ENCODE assay signal across 25 mouse cellular contexts in the genomic region with DNA sequence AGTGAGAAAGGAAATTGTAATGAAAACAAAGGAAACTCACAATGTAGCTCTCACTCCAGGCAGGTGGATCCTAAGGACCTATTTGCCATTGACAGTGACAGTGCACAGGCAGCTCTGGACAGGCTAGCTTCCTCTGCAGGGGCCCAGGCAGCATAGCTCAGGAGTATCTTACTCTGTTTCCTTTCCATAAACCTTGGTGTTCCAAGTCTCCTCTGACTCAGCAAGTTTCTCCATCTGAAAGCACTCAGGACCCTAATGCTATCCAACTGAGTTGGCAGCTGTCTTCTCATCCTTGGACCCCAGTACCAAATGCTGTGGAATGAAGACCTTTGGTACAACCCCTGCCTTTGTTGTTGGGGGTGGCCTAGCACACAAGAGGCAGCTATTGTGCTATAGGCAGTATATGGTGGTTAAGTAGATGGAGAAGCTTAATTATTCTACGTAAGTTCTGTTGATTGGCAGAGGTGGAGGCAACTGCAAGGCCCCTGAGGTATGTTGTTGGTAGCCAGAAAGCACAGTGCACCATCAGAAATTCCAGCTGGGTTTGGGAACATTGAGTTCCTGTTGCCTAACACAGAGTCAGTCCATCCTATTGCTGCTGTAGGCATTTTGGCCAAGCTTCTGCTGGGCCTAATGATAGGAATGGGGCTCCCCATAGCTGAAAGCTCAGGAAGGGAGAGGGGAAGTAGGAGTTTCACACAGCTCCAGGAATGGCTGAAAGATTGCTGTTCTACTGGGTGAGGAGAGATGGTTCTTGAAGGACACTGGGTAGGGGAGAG. TPM values are rescaled to one million over a fixed set of nuclear protein-coding genes. Genes with fewer than 3 reads are reported as not detected.
DNase-seq lines count a peak whose midpoint lies in the region; ATAC-seq and TF ChIP-seq lines count a peak whose summit lies in the region.
"Had no signal": no experiment of that assay in that cellular context is flagged by ENCODE, and none has a peak within 500 bp of the region (broad histone marks: within the 10 kb centered on the region; RNA-seq: fewer than 3 reads in every experiment).

No protein-coding gene starts in this region.

- no peak for TF ChIP-seq CTCF in lung, postnatal 0 days (IDR thresholded peaks at IDR 0.05)
- no peak for TF ChIP-seq CTCF in small intestine, adult 2 months (IDR thresholded peaks at IDR 0.05; ENCODE audit: extremely low read depth, insufficient read length, insufficient replicate concordance, low read depth, low read length)

- no peaks in the 10 kb centered on the region for H3K4me1 ChIP-seq in lung, postnatal 0 days (ENCODE audit: insufficient read depth, low read depth, low read length)
- peaks cover 19% of the 10 kb centered on the region for H3K4me1 ChIP-seq in small intestine, adult 2 months (ENCODE audit: control insufficient read depth, insufficient read depth, insufficient read length, low read length)
- H3K4me1 ChIP-seq: lung, embryonic 15.5 days had no signal

- H3K36me3 ChIP-seq in lung, postnatal 0 days (ENCODE audit: insufficient read depth, low read length), result no peaks in the 10 kb centered on the region
- peaks cover 3% of the 10 kb centered on the region; the same call in 1 of the 2 replicates for H3K36me3 ChIP-seq in small intestine, adult 2 months (ENCODE audit: control insufficient read depth, insufficient read depth, low read length)

- TF ChIP-seq POLR2A in small intestine, adult 2 months (IDR thresholded peaks at IDR 0.05; ENCODE audit: low read depth, low read length), result no peak

- H3K9me3 ChIP-seq in lung, postnatal 0 days (ENCODE audit: low read length), result no peaks in the 10 kb centered on the region
- H3K9me3 ChIP-seq: hindbrain, embryonic 10.5 days; limb, embryonic 13.5 days; lung, embryonic 15.5 days; neural tube, embryonic 12.5 days had no signal

- no peak overlapping the region for H3K27ac ChIP-seq in lung, postnatal 0 days (ENCODE audit: low read length)
- H3K27ac ChIP-seq in small intestine, adult 2 months (ENCODE audit: insufficient read depth, low read depth, low read length), result peak overlapping the region; percentile 17; the same call in 1 of the 2 replicates
- H3K27ac ChIP-seq: hindbrain, embryonic 10.5 days; kidney, postnatal 0 days; limb, embryonic 13.5 days; lung, embryonic 15.5 days; neural tube, embryonic 12.5 days had no signal

- DNase-seq in heart, adult 8-10 months (ENCODE audit: low spot score), result peak; percentile 53
- DNase-seq in heart, postnatal 4 days, result no peak
- DNase-seq in lung, postnatal 0 days (ENCODE audit: low spot score), result peak; percentile 17
- no peak for DNase-seq in lung, postnatal 14 days
- DNase-seq in adipocyte (ENCODE audit: low spot score), result peak; percentile 15
- DNase-seq in spleen, postnatal 36 days (ENCODE audit: low spot score in 2 of 2), result no peak
- DNase-seq: adrenal gland, adult 2 months; cerebellum, adult 8-10 months; cerebellum, postnatal 25 days; gastrocnemius, postnatal 36 days; kidney, adult 8-10 months; kidney, postnatal 4 days; right cerebral cortex, adult 18-20 months; thymus, postnatal 4 days had no signal

- H3K9ac ChIP-seq in lung, postnatal 0 days (replicated peaks; ENCODE audit: low read depth), result no peak overlapping the region
- H3K9ac ChIP-seq: limb, embryonic 13.5 days; lung, embryonic 15.5 days; neural tube, embryonic 12.5 days had no signal

- no peak overlapping the region for H3K4me3 ChIP-seq in lung, postnatal 0 days (ENCODE audit: low read depth, low read length)
- H3K4me3 ChIP-seq in small intestine, adult 2 months (ENCODE audit: low read depth, low read length), result no peak overlapping the region
- H3K4me3 ChIP-seq: hindbrain, embryonic 10.5 days; limb, embryonic 13.5 days; lung, embryonic 15.5 days; myocyte; neural tube, embryonic 12.5 days had no signal

- TF ChIP-seq EP300 in lung, postnatal 0 days (IDR thresholded peaks at IDR 0.05), result no peak

- H3K27me3 ChIP-seq in lung, postnatal 0 days (replicated peaks; ENCODE audit: insufficient read depth, low read length), result no peaks in the 10 kb centered on the region
- no peaks in the 10 kb centered on the region for H3K27me3 ChIP-seq in small intestine, adult 2 months (ENCODE audit: control insufficient read depth, insufficient read depth, low read length)
- H3K27me3 ChIP-seq: limb, embryonic 13.5 days; lung, embryonic 15.5 days; neural tube, embryonic 12.5 days had no signal

- H3K4me2 ChIP-seq in lung, postnatal 0 days (replicated peaks; ENCODE audit: low read depth, low read length), result no peak overlapping the region
- H3K4me2 ChIP-seq: limb, embryonic 13.5 days; liver, embryonic 11.5 days; lung, embryonic 15.5 days; neural tube, embryonic 12.5 days had no signal

- WGBS in lung, postnatal 0 days, result 96% methylated on average over 1 of the region's 1 CpGs
- 100% methylated on average over 1 of the region's 1 CpGs for WGBS in small intestine, adult 2 months

- ATAC-seq in lung, postnatal 0 days, result no peak
- ATAC-seq: CD4-positive, CD25-positive, alpha-beta regulatory T cell, adult 4 months; forebrain, embryonic 14.5 days; midbrain, embryonic 16.5 days had no signal

RNA-seq across cellular contexts. Expression of a gene that starts 41.0 kb away (rescaled TPM):
- 10 to 100 TPM; 15.9 to 23.7 (median 20.9) TPM for total RNA-seq in heart, adult 8-10 months (2022)
- 10 to 100 TPM; 29.1 to 29.4 TPM for total RNA-seq in heart, postnatal 4 days (2021)
- 37.0 and 37.8 TPM in 2 replicates for polyA plus RNA-seq in lung, postnatal 0 days (2015; fragmentation: Nextera tagmentation; extraction: Ambion mirVana)
- 8.5 and 20.5 TPM in 2 replicates for polyA plus RNA-seq in small intestine, adult 2 months (2012; rRNA removed)

Comparison
In these comparisons a context has a peak if more than half of its experiments do, and no peak if none do; other contexts are left out.
1. DNase-seq: peak in heart, adult 8-10 months (single experiment), lung, postnatal 0 days (single experiment) and adipocyte (single experiment); none in heart, postnatal 4 days (single experiment), lung, postnatal 14 days (single experiment) and spleen, postnatal 36 days (0 of 2).